Mouse (Mus musculus) liver, embryonic 14.5 days (tissue): Measurements from ENCODE around the gene Trpm2.
"Not testable (repeated sequence)": the region's sequence is repeated elsewhere in the genome, so short reads cannot be mapped to it uniquely, and the experiment has no call there.

Experiments used
- CTCF ChIP-seq: IDR thresholded peaks from 2 replicates; pipeline ENCODE4 v1.5.1; 2016; ENCODE audit warnings: antibody characterized with exemption, low read depth, control low read depth
- EP300 ChIP-seq: IDR thresholded peaks from 2 replicates; pipeline ENCODE4 v1.6.1; 2016; ENCODE audit warnings: antibody characterized with exemption, low read depth

DNA sequence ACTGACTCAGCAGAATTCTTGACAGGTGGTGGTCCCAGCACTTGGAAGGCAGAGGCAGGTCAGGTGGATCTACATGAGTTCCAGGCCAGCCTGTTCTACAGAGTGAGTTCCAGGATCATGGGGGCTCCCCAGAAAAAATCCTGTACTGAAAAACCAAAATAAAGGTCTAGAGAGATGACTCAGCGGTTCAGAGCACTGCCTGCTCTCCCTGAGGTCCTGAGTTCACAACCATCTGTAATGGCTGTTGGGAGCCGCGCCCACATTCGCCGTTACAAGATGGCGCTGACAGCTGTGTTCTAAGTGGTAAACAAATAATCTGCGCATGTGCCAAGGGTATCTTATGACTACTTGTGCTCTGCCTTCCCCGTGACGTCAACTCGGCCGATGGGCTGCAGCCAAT, 49.6 kb upstream of the Trpm2 start:
- TF ChIP-seq CTCF, EP300: not testable (repeated sequence)
